Mouse (Mus musculus): Measurements from ENCODE around the gene Ldlrap1. TPM values are rescaled to one million over a fixed set of nuclear protein-coding genes. Genes with fewer than 3 reads are reported as not detected.

Gene Ldlrap1
- polyA plus RNA-seq, 1 experiment from 2014 or later: 26.7 TPM

DNA sequence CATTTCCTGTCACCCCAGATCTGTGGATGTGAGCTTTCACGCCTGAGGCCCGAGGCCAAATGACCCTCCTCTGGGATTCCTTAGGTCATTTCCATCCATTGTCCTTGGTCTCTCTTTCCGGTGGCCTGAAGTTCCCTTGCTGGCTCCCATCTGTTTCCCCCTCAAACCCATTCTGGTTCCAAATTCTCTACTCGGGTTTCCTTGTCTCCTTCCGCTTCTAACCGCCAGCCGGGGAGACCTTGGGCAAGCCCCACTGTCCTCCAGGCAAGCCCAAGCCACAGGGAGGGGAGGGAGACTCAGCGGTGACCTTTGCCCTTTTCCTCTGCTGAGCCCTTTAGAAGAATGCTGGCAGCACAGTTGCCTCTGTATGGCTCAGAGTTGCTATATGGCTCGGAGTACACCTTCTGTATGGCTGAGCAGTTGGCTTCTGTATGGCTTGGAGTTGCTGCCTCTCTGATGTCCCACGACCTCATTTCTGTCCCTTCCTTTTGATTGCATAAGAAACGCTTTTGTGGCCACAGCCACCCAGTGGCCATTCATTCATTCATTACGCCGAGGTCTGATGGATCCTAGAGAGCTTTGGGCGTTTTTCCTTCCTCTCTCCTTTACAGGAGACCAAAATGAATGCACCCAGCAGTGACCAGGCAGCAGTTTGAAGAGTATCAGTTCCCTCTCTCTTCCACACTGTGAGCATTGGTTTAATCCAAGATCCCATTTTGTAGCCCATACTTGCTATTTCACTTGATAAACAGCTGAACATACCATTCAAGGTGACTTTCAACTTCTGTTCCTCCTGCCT is 11.5 kb upstream of the Ldlrap1 start:
- 46% methylated on average over 14 of the region's 14 CpGs for WGBS
- Histone ChIP-seq H3K4me3 (replicated peaks; ENCODE audit: low read length) (no peak overlapping the region), H3K9ac (ENCODE audit: low read length) (no peak overlapping the region), H3K4me2 (ENCODE audit: low read depth, low read length) (no peak overlapping the region), H3K4me1 (ENCODE audit: control insufficient read depth, insufficient read depth, low read length) (peaks cover 8% of the 10 kb centered on the region), H3K36me3 (ENCODE audit: control insufficient read depth, insufficient read depth, low read length) (no peaks in the 10 kb centered on the region), H3K9me3 (replicated peaks; ENCODE audit: control insufficient read depth, low read length) (no peaks in the 10 kb centered on the region), H3K27me3 (ENCODE audit: control insufficient read depth, insufficient read depth, low read length) (no peaks in the 10 kb centered on the region), H3K27ac (ENCODE audit: low read length) (no peak overlapping the region; the same call in 1 of the 2 replicates)
- peak; percentile 49 for ATAC-seq (ENCODE audit: insufficient read depth, low FRiP score)

DNA sequence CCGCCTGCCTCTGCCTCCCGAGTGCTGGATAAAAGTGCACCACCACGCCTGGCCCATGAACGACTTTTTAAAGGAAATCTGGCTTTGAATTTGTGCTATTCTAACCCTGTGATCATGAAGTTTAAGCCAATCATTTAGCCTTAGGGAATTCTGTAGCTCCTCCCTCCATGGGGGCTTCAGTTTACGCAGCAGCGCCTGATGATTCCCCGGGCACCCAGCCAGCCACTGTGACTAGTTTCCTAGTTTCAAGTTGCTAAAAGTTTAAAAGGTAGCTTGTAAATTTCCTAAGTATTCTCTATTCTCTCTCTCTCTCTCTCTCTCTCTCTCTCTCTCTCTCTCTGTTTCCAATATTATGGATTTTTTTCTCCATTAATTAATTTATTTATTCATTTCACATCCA is 8.4 kb upstream of the Ldlrap1 start:
- Histone ChIP-seq H3K36me3 (ENCODE audit: control insufficient read depth, insufficient read depth, low read length) (no peaks in the 10 kb centered on the region), H3K27me3 (ENCODE audit: control insufficient read depth, insufficient read depth, low read length) (no peaks in the 10 kb centered on the region), H3K9ac (ENCODE audit: low read length) (no peak overlapping the region), H3K27ac (ENCODE audit: low read length) (no peak overlapping the region), H3K4me3 (replicated peaks; ENCODE audit: low read length) (no peak overlapping the region), H3K4me2 (ENCODE audit: low read depth, low read length) (no peak overlapping the region), H3K9me3 (replicated peaks; ENCODE audit: control insufficient read depth, low read length) (no peaks in the 10 kb centered on the region), H3K4me1 (ENCODE audit: control insufficient read depth, insufficient read depth, low read length) (peaks cover 15% of the 10 kb centered on the region)
- WGBS: 47% methylated on average over 7 of the region's 7 CpGs
- no peak for ATAC-seq (ENCODE audit: insufficient read depth, low FRiP score)

DNA sequence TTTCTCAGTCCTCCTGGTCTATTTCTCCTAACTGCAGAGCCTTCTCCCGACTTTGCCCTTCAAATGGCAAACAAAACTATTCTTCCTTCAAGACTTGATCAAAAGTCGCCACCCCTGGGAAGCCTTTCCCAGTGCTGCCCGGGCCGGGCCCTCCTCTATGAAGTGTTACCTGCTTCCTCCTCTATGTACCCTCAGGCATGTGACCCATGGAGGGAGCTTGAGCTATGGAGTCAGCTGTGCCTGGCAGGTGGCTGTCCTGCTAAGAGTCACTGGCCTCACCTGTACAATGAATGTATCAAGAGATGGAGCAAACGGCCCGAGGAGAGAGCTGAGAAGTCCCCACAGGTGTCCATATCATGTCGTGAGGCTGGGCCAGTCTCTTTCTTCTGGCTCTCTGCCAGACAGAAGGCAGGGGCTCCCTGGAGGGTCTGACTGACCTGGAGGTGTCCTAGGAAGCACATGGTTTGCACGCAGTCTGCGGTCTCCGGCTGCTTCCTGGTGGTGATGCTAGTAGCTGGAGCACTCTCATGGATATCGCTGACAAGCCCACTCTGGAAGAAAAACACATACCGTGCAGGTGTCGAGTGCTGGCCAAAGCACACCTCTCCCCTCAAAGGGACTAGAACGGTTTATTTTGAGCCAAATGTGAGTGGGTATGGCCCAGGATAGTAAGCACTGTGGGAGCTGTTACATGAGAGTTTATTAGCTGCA is 7.6 kb upstream of the Ldlrap1 start:
- H3K9ac ChIP-seq (ENCODE audit: low read length): no peak overlapping the region
- H3K27me3 ChIP-seq (ENCODE audit: control insufficient read depth, insufficient read depth, low read length): no peaks in the 10 kb centered on the region
- no peak overlapping the region for H3K4me2 ChIP-seq (ENCODE audit: low read depth, low read length)
- ATAC-seq (ENCODE audit: insufficient read depth, low FRiP score): 0 out of 2 replicates have a peak, but pooled peaks have one; percentile 23
- H3K4me1 ChIP-seq (ENCODE audit: control insufficient read depth, insufficient read depth, low read length): peaks cover 15% of the 10 kb centered on the region
- WGBS: 38% methylated on average over 14 of the region's 14 CpGs
- no peak overlapping the region for H3K27ac ChIP-seq (ENCODE audit: low read length)
- H3K36me3 ChIP-seq (ENCODE audit: control insufficient read depth, insufficient read depth, low read length): no peaks in the 10 kb centered on the region
- no peaks in the 10 kb centered on the region for H3K9me3 ChIP-seq (replicated peaks; ENCODE audit: control insufficient read depth, low read length)
- H3K4me3 ChIP-seq (replicated peaks; ENCODE audit: low read length): no peak overlapping the region

DNA sequence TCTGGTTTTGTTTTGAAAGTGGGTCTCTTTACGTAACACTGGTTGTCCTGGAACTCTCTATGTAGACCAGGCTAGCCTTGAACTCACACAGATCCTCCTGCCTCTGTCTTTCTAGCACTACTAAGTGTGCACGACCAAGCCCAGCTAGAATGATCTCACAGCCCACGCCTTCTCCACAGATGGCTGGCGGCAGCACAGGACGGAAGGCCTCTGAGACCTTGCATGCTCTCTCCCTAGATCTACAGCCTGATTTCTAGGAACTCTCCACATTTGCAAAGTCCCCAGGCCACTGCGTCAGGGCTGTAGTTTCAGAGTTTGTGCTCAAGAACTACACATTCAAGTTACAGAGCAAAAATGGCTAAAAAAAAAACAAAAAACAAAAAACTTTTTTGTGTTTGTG is 6.3 kb upstream of the Ldlrap1 start:
- 76% methylated on average over 6 of the region's 6 CpGs for WGBS
- H3K27me3 ChIP-seq (ENCODE audit: control insufficient read depth, insufficient read depth, low read length): no peaks in the 10 kb centered on the region
- no peak overlapping the region for H3K27ac ChIP-seq (ENCODE audit: low read length)
- no peak overlapping the region for H3K9ac ChIP-seq (ENCODE audit: low read length)
- H3K4me1 ChIP-seq (ENCODE audit: control insufficient read depth, insufficient read depth, low read length): peaks cover 8% of the 10 kb centered on the region
- H3K9me3 ChIP-seq (replicated peaks; ENCODE audit: control insufficient read depth, low read length): no peaks in the 10 kb centered on the region
- no peak overlapping the region for H3K4me3 ChIP-seq (replicated peaks; ENCODE audit: low read length)
- no peaks in the 10 kb centered on the region for H3K36me3 ChIP-seq (ENCODE audit: control insufficient read depth, insufficient read depth, low read length)
- ATAC-seq (ENCODE audit: insufficient read depth, low FRiP score): no peak
- no peak overlapping the region for H3K4me2 ChIP-seq (ENCODE audit: low read depth, low read length)

DNA sequence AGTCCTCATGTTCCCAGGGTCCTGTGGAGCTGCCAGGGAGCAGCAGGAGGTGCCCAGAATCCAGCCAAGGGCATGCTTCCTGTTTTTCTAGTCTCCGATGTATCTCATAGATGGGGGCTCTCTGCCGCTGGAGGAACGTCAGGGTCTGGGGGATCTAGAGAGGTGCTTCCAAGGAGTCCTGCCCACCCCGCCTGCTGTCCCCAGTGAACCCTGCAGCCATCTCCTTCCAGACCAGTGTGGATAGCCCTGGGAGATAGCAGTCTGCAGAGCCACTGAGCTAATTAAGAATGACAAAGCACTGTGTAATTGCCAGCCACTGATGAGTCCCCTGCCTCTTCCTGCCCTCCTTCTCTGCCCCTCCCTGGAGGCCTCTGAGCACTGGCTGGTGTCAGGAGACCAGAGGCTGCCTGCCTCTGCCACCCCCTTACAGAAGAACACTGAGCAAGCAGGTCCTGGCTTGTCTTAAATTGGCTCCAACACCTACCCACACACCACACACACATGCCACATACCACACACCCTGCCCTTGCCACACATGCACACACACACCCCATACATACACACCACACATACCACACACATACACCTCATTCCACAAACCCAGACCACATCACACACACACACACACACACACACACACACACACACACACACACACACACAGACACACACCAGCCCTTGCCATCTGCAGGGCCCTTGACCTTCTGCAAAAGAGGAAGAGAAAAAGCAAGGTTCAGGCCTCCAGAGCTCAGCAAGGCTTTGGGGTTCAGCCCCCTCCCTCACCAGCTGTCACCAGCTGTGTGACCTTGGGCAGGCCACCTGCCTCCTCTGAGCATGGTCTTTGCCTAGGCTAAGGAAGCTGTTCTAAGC is 5.2 kb upstream of the Ldlrap1 start:
- WGBS: 44% methylated on average over 4 of the region's 4 CpGs

DNA sequence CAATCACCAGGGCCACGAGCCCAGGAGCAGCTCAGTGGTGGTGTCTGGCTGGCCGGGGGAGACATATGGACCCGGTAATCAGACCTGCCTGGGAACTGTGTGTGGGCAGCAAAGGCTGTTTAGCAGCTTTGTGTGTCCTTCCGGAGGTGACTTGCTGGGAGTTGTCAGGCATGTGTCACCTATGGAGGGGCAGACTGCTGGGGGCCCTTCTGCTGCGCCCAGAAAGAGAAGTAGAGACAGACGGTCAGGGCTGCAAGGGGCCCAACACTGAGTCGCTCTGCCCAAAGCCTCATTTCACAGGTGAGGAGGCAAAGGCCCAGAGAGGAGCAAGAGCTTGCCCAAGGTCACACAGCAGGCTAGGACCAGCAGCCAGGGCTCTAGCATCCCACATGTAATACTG is 2.1 kb upstream of the Ldlrap1 start:
- Histone ChIP-seq H3K4me1 (ENCODE audit: control insufficient read depth, insufficient read depth, low read length) (peaks cover 28% of the 10 kb centered on the region), H3K27me3 (ENCODE audit: control insufficient read depth, insufficient read depth, low read length) (no peaks in the 10 kb centered on the region), H3K27ac (ENCODE audit: low read length) (no peak overlapping the region), H3K9me3 (replicated peaks; ENCODE audit: control insufficient read depth, low read length) (no peaks in the 10 kb centered on the region), H3K4me3 (replicated peaks; ENCODE audit: low read length) (no peak overlapping the region), H3K4me2 (ENCODE audit: low read depth, low read length) (no peak overlapping the region), H3K9ac (ENCODE audit: low read length) (no peak overlapping the region), H3K36me3 (ENCODE audit: control insufficient read depth, insufficient read depth, low read length) (no peaks in the 10 kb centered on the region)
- WGBS: 61% methylated on average over 7 of the region's 7 CpGs
- ATAC-seq (ENCODE audit: insufficient read depth, low FRiP score): no peak

More for the DNA sequence above, 5.2 kb upstream of the Ldlrap1 start:
- H3K4me2 ChIP-seq (ENCODE audit: low read depth, low read length): no peak overlapping the region
- H3K9ac ChIP-seq (ENCODE audit: low read length): no peak overlapping the region
- no peaks in the 10 kb centered on the region for H3K27me3 ChIP-seq (ENCODE audit: control insufficient read depth, insufficient read depth, low read length)
- no peak overlapping the region for H3K27ac ChIP-seq (ENCODE audit: low read length)
- H3K4me3 ChIP-seq (replicated peaks; ENCODE audit: low read length): no peak overlapping the region
- ATAC-seq (ENCODE audit: insufficient read depth, low FRiP score): peak; percentile 49
- H3K9me3 ChIP-seq (replicated peaks; ENCODE audit: control insufficient read depth, low read length): no peaks in the 10 kb centered on the region
- H3K4me1 ChIP-seq (ENCODE audit: control insufficient read depth, insufficient read depth, low read length): 0 out of 2 replicates have a peak, but pooled peaks cover 10% of the 10 kb centered on the region
- H3K36me3 ChIP-seq (ENCODE audit: control insufficient read depth, insufficient read depth, low read length): no peaks in the 10 kb centered on the region

DNA sequence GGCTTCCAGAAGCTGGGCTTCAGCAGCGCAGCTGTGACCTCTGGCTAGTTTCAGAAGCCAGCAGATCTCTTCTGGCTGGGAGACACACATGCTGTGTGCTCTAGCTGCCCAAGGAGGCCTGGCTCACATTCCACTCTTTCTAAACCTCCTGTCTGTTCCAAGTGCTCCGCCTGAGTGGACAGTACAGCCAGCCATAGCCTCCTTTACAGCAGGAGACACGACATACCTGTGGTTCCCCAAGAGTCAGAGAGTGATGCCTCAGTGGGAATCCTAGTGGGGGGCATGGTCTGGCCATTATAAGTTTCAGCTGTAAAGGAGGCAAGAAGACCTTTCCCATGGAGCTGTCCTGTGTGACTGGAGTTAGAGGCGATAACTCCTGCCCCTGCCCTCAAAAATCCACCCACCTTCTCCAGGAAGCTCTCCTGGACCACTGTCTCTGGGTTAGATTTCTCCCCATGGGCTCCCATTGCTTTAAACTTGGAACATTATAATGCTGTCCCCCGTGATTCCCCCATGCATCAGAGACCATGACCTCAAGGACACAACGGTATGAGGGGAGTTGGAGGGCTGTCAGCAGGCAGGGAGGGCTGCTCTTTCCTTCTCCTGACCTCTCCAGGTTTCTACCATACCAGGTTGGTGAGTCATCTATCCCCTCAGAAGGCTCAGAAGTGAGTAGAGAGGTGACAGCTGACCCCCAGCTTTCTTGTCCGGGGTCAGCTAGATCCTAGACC is 1.4 kb upstream of the Ldlrap1 start:
- Histone ChIP-seq H3K27ac (ENCODE audit: low read length) (no peak overlapping the region), H3K9ac (ENCODE audit: low read length) (no peak overlapping the region), H3K4me1 (ENCODE audit: control insufficient read depth, insufficient read depth, low read length) (peaks cover 33% of the 10 kb centered on the region), H3K4me3 (replicated peaks; ENCODE audit: low read length) (no peak overlapping the region), H3K36me3 (ENCODE audit: control insufficient read depth, insufficient read depth, low read length) (no peaks in the 10 kb centered on the region), H3K9me3 (replicated peaks; ENCODE audit: control insufficient read depth, low read length) (no peaks in the 10 kb centered on the region), H3K27me3 (ENCODE audit: control insufficient read depth, insufficient read depth, low read length) (no peaks in the 10 kb centered on the region), H3K4me2 (ENCODE audit: low read depth, low read length) (no peak overlapping the region)
- WGBS: 66% methylated on average over 7 of the region's 7 CpGs
- no peak for ATAC-seq (ENCODE audit: insufficient read depth, low FRiP score)

DNA sequence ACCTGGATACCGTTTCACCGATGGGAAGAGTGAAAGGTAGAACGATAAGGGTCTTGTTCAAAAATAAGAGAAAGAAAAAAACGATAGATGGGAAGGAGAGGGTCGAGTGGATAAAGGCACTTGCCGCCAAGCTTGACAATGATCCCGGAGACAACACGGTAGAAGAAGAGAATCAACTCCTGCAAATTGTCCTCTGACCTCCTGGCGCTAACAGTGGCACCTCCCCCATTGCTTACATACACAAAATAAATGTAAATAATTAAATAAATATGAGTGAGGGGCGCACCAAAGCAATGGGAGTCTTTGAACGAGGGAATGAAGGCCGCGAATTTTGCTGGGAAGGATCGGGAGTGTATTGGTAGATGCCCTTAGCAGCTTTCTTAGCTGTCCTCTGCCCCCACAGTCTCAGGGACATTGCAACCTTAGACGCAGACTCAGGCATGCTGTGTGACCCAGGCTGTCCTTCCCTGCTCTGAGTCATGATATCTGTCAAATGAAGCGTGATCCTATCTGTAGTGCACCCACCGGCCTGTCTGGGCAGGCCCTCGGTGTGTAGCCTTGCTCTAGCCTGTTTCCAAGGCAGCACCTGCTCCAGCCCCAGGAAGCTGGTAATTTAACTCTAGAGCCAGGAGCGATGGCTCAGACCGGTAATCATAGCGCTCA is 533 bp upstream of the Ldlrap1 start:
- peak; percentile 22; the same call in 1 of the 2 replicates for ATAC-seq (ENCODE audit: insufficient read depth, low FRiP score)
- no peaks in the 10 kb centered on the region for H3K27me3 ChIP-seq (ENCODE audit: control insufficient read depth, insufficient read depth, low read length)
- H3K27ac ChIP-seq (ENCODE audit: low read length): peak overlapping the region; percentile 63
- peaks cover 35% of the 10 kb centered on the region for H3K4me1 ChIP-seq (ENCODE audit: control insufficient read depth, insufficient read depth, low read length)
- H3K9me3 ChIP-seq (replicated peaks; ENCODE audit: control insufficient read depth, low read length): no peaks in the 10 kb centered on the region
- H3K4me2 ChIP-seq (ENCODE audit: low read depth, low read length): peak overlapping the region; percentile 69
- 10% methylated on average over 21 of the region's 21 CpGs for WGBS
- H3K36me3 ChIP-seq (ENCODE audit: control insufficient read depth, insufficient read depth, low read length): no peaks in the 10 kb centered on the region
- H3K4me3 ChIP-seq (replicated peaks; ENCODE audit: low read length): peak overlapping the region; percentile 76
- H3K9ac ChIP-seq (ENCODE audit: low read length): peak overlapping the region; percentile 93
